ENCODE assay signal across 13 mouse cellular contexts in the genomic region with DNA sequence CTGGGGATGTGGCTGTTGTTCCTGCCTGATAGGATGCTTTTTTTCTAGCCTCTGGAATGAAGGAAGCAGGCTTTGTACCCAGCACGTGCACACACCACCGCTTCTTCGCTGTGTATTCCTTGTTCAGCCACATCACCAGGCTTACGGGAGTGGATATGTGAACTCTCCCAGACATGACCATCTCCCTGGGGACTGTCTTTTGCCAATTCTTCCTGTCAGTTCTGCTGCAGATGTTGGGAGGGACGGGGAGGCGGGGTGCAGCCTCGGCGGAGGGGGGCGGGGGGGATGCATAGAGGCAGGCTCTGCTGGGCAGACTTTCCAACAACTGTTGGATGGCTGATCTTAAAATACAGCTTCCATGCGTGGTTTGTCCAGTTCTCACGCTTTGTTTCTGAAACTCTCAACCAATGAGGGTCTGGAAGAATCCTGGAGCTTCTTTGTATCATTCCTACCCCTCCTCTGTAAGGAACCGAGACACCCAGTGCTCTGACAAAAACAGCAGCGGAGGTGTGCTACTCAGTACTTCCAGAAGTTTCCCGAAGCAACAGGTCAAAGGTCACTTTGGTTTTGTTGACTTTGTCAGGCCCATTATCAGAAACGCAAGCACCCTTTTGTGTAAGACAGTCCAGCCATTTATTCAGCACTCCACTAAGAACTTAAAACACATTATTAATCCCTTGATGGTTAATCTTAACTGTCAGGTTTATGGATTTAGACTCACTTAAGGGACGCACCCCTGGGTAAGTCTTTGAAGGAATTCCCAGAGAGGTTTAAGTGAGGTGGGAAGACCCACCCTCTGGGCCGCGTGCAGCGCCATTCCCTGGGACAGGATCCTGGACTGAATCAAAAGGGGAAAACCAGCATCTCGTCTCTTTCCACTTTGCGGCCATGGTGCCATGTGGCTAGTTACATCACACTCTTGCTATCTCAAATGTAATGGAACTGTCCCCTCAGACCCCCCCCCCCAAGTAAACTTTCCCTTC.
DNase-seq lines count a peak whose midpoint lies in the region; ATAC-seq lines count a peak whose summit lies in the region.
"Had no signal": no experiment of that assay in that cellular context is flagged by ENCODE, and none has a peak within 500 bp of the region (broad histone marks: within the 10 kb centered on the region; RNA-seq: fewer than 3 reads in every experiment).

No protein-coding gene starts in this region.

- no peaks in the 10 kb centered on the region for H3K4me1 ChIP-seq in heart, embryonic 11.5 days (ENCODE audit: control insufficient read depth, insufficient read depth, low read length)
- H3K4me1 ChIP-seq: liver, embryonic 12.5 days; midbrain, embryonic 12.5 days had no signal

- H3K9ac ChIP-seq in heart, embryonic 11.5 days (ENCODE audit: low read depth, low read length): no peak overlapping the region
- H3K9ac ChIP-seq: liver, embryonic 12.5 days; midbrain, embryonic 12.5 days had no signal

- H3K27me3 ChIP-seq in heart, embryonic 11.5 days (ENCODE audit: control insufficient read depth, insufficient read depth, low read length): no peaks in the 10 kb centered on the region
- H3K27me3 ChIP-seq: liver, embryonic 12.5 days; midbrain, embryonic 12.5 days had no signal

- DNase-seq in heart, adult 18-20 months: peak; percentile 68 to 80
- DNase-seq in lung, postnatal 36 days: peak; percentile 38
- no peak for DNase-seq in lung, postnatal 4 days
- DNase-seq in heart, postnatal 36 days: peak; percentile 36 to 45
- DNase-seq in yolk sac, embryonic 10.5 days (ENCODE audit: low spot score): peak; percentile 11
- DNase-seq in cerebellum, adult 8-10 months: no peak
- DNase-seq in right cerebral cortex, postnatal 25 days: no peak
- DNase-seq: B cell, adult 2 months; thymus, postnatal 25 days had no signal

- no peak overlapping the region for H3K27ac ChIP-seq in heart, embryonic 11.5 days (ENCODE audit: low read depth, low read length)
- H3K27ac ChIP-seq: hindbrain, embryonic 10.5 days; liver, embryonic 12.5 days; midbrain, embryonic 12.5 days had no signal

- no peak overlapping the region for H3K4me2 ChIP-seq in heart, embryonic 11.5 days
- H3K4me2 ChIP-seq: liver, embryonic 12.5 days; midbrain, embryonic 12.5 days had no signal

- 52% methylated on average over 21 of the region's 21 CpGs for WGBS in heart, embryonic 11.5 days (ENCODE audit: insufficient replicate concordance)

- H3K9me3 ChIP-seq in heart, embryonic 11.5 days (replicated peaks; ENCODE audit: control insufficient read depth, low read length): no peaks in the 10 kb centered on the region; the same call in 1 of the 2 replicates

- intact Hi-C loops in heart, postnatal 36 days (cut with DNase I): no loop called here

- no peaks in the 10 kb centered on the region for H3K36me3 ChIP-seq in heart, embryonic 11.5 days (ENCODE audit: control insufficient read depth, insufficient read depth, low read length)
- H3K36me3 ChIP-seq: hindbrain, embryonic 10.5 days; liver, embryonic 12.5 days; midbrain, embryonic 12.5 days had no signal

- no peak for ATAC-seq in heart, embryonic 11.5 days (replicated peaks; ENCODE audit: insufficient number of reproducible peaks, low FRiP score, low TSS enrichment)
- ATAC-seq: liver, embryonic 12.5 days had no signal

- H3K4me3 ChIP-seq in heart, embryonic 11.5 days (ENCODE audit: low read depth, low read length): no peak overlapping the region
- H3K4me3 ChIP-seq: hindbrain, embryonic 10.5 days; liver, embryonic 12.5 days; midbrain, embryonic 12.5 days had no signal

Comparison
In these comparisons a context has a peak if more than half of its experiments do, and no peak if none do; other contexts are left out.
1. DNase-seq: peak in heart, adult 18-20 months (2 of 2), lung, postnatal 36 days (single experiment), heart, postnatal 36 days (2 of 2) and yolk sac, embryonic 10.5 days (single experiment); none in lung, postnatal 4 days (0 of 2), cerebellum, adult 8-10 months (single experiment) and right cerebral cortex, postnatal 25 days (single experiment).